Mouse (Mus musculus): ENCODE results near the gene H1foo.
A peak's percentile ranks its signal among the peaks of the same experiment; 100 is the strongest.

Gene H1foo

DNA sequence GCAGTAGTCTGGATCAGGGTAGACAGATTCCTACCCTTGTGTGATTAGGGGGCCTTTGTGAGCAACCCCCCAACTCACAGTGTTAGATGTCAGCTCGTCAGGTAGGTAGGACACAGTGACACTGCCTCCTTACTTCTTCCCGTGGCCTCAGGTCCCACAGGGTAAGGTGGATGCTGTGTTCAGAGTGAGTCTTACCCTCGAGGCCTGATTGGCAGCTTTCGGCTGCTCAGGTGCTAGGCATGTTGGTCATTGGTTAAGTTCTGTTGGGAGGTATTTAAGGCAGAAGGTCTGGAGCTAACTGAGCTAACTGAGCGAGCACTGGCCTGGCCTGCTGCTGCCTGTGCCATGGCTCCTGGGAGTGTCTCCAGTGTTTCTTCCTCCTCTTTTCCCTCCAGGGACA lies at the start of gene H1foo:
H1foo (plus strand) TSS at position 301 of the 400 bp plus-strand sequence.
- no peak for DNase-seq (ENCODE audit: low spot score)

DNA sequence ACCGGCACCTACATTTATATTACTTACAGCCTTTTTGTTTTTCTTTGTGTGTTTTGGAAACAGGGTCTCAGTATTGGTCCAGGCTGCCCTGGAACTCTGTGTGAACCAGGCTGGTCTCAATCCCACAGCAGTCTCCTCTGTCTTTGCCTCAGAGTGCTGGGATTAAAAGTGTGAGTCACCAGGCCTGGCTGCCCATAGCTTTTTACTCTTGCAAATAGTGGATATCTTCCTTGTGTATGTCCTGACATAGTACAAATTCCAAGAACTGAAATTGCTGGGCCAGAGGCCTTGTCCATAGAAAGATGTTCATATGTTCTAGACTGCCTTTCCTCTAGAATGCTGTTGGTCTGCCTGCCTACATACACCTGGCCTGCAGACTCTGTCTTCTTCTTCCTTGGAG lies 48.4 kb upstream of the H1foo start:
- no peak for DNase-seq (ENCODE audit: low spot score)

DNA sequence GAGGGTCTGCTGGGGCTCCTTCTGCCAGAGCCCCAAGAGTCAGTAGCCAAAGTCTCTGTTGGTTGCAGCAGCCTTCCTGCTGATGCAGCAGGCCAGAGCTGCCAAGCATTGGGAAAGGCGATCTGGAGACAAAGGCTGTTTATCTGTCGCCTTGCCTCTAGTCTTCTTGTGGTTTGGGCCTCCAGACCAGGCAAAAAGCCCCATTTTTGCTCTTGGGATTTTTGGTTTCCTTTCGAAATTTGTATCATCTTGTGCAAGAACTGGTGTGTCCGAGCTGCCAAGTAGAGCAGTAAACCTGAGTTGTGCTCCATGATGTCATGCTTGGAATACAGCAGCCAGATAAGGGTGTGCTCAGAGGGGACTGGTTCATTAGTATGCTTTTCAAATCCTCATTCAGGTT lies 47.6 kb upstream of the H1foo start:
- no peak for DNase-seq (ENCODE audit: low spot score)

DNA sequence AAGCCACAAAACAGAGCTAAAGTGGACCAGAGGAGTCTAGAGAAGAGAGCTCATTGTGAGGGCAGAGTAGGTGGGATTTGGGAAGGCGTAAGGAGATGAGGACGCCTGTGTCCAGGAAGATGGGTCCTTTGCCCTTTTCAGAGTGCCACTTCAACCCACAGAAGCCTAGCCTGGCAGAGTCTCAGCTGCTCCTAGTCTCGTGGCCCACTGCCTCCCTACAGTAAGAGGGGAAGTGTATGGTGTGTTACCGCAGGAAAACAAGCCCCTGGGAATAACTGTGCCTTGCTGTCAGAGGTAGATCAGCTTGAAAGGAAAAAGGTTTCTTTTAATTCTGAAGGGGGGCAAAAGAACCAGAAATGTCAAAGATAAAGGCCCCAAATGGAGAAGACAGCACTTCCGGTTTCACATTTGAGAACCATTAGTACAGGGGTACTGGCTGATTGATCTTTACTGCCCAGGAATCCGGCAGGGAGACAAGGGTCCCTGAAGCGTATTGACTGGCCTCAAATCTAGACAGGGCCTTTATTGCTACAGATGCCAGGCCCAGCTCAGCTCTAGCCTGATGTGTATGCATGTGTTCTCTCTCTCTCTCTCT lies 46.7 kb upstream of the H1foo start:
- DNase-seq (ENCODE audit: low spot score) = no peak

DNA sequence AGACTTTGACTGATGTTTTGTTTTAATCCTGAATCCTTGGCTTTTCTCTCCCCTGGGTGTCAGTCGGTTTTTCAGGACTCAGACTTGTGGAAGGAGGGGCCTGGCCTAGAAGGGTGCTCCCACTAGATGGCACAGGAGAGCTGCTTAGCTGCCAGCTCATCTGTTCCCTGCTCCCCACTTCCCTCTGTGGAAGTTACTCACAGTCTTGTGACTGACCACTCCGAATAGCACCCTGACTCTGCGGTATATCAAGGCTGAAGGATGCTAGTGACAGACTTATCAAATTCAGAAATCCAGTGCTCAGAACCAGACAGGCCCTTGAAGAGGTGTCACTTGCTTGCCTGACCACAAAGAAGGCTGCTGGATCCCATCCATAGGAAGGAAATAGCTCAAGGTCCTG lies 43.7 kb upstream of the H1foo start:
- DNase-seq (ENCODE audit: low spot score) = peak; percentile 36

DNA sequence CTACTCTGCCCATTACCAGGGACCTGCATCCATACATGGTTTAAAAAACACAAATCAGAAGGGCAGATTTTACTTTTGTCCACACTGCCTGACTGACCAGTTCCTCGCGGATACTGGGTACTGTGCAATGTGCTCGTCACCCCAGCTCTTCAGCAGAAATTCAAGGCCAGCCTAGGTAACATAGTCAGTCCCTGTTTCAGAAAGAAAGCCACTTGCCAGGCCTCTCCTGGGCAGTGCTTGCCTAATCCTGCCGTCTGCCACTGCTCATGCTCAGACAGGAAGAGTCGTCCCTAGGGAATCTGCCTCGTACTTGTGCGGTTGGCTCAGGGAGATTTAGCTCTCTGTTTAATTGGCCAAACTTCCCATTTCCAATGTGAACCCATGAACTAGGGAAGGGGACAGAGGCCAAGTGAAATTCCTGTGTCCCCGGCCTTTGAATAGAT lies 43.2 kb upstream of the H1foo start:
- DNase-seq (ENCODE audit: low spot score) = no peak

DNA sequence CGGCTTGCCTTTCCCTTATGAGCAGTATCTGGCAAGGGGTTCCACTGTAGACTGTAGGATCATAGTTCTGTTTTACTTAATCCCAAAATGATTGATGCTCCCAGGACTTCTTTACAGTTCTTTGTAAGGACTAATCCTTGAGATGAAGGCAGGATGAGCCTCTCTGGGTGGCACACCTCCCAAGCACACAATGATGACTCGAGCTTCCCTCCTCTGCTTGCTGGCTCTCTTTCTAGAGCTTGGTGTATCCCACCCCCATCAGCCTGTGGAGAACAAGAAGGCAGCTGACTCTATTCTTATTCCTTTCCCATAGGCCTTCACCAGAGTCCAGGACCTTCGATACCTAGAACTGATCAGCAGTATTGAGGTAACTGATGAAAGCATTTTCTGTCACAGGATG lies 42.2 kb upstream of the H1foo start:
- no peak for DNase-seq (ENCODE audit: low spot score)

DNA sequence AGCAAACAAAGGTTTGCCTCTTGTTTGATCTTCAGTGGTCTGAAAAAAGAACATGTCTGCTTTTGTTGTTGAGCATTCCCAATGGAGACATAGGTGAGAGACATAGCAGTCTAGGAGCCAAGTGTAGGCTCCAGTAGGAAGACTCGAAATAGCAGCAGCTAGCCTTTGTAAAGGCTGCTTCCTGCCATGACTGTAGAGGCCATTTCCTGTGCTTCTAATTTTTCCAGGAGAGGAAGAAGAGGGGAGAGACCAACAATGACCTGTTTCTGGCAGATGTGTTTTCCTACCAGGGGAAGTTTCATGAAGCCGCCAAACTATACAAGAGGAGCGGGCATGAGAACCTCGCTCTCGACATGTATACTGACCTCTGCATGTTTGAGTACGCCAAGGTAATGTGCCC lies 39.2 kb upstream of the H1foo start:
- no peak for DNase-seq (ENCODE audit: low spot score)

DNA sequence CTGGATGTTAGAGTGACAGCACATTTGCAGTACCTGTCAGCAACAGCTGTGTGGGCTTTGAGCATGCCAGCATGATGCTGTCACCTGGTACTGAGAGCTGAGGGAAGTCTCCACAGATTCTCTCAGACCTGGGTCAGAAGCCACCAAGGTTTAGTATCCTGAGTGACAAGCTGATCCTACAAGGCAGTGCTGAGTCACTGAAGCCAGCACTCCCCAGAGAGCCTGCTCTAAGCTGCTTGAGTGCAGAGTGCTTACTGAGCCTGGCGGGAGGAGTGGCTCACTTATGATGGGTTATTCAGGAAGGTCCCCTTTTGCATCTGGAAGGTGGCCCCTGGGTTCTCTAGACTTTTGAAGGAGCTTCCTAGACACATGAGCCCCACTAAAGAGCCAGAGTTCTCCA lies 38.3 kb upstream of the H1foo start:
- no peak for DNase-seq (ENCODE audit: low spot score)

DNA sequence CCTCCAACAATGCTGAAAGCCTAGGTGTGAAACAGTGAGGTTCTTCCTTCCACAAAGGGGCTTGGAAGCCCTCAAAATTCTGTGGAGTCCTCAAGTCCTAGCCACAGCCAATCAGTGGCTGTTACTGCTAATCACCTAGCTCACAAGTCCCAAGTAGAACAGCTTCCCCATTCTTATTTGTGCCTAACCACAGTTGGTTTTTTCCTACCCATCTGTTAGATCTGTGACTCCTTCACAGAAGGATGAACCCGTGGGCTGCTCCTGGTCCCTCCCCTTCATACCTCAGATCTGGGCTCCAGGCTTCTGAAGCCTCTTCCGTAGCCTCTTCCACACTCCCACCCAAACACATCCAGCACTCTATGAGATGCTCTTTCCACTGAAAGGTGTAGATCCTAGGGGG lies 37.9 kb upstream of the H1foo start:
- no peak for DNase-seq (ENCODE audit: low spot score)

DNA sequence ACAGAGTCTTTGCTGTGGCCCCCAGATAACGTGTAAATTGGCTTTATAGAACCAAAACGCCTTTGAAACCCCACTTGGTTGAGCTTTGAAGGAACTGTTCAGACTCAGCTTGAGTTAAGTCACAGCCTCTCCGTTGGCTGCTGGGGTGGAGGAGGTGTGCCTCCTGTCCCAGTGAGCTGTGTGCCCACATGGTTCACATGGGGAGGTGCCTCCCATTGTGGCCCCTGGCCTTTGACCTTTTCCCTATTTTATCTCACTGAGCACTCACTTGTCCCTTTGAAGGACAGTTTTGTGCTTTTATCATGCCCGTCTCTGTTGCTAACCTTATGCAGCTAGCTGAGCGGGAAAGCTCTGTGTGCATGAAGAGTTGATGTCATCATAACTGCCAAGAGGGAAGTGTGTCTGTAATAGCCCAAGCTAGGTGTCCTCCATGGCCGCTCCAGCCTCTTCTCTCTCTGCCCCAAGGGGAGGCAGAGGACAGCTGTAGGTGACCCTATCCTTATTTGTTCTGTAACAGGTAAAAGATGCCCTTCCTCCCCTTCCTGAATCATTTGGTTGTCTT lies 36.2 kb upstream of the H1foo start:
- no peak for DNase-seq (ENCODE audit: low spot score)

DNA sequence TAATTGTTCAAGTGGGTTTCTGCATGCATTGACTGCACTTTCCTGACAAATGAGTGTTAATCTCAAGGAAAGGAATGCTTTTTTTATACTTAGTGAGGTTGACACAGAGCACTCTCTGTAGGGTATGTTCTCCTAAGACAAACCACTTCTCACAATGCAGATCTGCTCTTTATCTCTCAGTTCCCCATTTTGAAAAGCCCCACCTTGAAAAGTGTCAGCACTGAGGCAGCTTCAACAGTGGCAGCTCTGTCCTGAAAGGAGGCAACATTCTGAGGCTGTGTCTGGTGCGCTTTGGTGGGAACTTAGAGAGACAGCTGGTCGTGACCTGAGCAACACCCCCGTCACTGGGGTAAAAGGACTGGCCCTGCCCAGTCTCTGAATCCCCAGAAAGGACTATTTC lies 35.7 kb upstream of the H1foo start:
- DNase-seq (ENCODE audit: low spot score) = no peak

DNA sequence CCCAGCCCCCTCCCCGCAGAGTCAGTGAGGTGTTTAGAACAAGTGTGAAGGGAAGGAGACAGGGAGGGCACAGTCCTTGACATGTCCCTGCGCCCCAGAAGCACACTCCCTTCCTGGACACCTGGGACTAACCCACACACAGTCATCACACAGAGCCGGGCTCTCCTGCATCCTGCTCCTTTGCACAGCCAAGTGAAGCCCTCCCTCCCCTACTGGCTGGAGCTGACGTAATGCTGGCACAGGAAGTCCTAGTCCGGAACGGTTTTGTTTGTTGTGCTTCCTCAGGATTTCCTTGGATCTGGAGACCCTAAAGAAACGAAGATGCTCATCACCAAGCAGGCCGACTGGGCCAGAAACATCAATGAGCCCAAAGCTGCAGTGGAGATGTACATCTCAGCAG lies 34.8 kb upstream of the H1foo start:
- DNase-seq (ENCODE audit: low spot score) = no peak

DNA sequence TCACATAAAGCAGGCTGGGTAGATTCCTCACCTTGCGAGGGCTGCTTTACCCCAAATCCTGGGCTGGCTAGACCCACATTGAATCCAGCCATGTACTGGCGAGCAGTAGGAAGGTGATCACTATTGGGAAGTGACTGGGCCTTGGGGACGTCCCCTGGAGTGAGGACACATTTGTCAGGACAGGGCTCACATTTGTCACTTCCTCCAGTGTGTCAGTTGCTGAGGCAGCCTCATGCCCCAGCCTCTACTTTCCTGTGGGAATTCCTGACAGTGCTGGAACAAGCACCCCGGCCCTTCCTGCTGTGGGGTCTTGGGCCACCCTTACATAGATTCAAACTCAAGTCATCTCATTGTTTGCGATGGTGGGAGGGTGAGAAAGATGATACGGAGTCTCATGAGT lies 33.0 kb upstream of the H1foo start:
- no peak for DNase-seq (ENCODE audit: low spot score)

DNA sequence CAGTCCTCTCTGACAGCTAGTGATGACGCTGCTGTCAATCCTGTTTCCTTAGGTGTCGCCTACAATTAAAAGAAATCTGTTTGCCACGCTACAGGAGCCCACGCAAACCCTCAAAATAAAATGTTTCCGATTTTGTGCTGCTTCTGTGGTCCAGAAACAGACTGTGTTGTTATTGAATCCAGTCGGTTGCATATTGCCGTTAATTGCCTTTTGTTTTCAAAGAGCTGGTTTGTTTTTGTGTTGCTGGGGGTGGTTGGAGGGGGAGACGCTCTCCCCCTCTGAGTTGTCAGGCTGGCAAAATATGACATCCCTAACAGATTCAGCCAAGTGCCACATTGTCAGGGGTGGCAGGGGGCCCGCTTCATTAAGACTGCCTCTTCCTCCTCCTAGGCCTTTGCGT lies 31.3 kb upstream of the H1foo start:
- no peak for DNase-seq (ENCODE audit: low spot score)

DNA sequence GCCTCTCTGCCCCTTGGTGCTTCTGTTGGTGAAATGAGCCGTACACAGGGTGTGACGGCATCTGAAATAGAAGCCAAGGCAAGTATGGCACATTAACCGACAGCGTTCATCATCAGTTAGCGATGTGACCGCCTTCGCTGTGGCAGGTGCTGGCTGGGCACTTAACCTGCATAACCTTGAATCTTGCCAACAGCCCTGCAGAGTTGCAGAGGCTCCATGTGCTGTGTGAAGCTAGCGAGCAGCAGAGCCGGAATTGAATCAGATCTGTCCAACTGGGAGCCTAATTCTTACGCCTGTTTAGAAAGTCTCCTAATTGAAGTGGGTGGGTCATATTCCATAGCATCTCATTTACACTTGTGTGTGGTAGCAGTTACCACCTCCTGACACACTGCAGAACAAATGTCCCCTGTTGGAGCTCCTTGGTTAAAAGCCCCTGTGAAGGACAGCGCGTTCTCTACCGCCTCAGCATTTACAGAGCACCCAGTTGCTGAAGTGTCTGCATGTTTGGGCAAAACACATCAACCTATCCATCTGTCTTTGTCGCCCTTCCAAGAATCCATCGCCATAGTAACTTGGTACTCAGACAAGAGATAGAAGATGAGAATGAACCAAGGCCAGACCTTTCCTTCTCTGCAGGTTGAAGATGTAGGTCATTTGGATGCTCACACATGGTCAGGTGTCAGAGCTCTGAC lies 30.1 kb upstream of the H1foo start:
- no peak for DNase-seq (ENCODE audit: low spot score)

DNA sequence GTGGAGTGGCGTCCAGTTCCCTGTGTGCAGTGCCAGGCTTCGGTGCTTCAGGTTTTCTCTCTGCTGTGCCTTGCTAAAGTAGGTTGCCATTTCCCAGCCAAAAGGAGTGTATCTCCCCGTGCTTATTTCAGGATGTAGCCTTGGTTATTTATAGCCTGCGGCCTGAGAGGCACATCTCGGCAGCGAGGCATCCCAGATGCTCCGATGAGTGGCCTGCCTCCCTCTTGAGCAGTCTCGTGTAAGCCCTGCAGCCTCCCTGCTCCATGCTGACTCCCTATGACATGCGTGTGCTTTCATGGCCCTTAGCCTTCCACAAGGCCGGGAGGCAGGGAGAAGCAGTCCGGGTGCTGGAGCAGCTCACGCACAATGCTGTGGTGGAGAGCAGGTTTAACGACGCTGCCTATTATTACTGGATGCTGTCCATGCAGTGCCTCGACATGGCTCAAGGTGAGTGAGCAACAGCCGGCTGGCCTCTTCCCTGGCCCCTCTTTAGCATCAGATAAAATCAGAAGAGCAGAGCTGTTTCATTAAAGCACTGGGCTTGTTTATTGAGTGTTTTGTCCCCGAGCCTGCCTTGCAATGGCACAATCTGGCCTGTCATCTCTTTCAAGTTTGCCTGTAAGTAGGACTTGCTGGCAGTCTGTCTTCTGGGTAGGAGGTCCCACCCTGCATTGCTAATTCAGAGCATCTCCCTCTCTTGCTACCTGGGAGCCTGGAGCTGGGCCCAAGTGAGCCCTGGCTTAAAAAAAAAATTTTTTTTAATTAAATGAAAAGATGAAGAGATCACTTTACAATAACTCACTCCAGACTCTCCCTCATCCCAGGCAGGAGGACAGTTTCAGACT lies 28.9 kb upstream of the H1foo start:
- no peak for DNase-seq (ENCODE audit: low spot score)

DNA sequence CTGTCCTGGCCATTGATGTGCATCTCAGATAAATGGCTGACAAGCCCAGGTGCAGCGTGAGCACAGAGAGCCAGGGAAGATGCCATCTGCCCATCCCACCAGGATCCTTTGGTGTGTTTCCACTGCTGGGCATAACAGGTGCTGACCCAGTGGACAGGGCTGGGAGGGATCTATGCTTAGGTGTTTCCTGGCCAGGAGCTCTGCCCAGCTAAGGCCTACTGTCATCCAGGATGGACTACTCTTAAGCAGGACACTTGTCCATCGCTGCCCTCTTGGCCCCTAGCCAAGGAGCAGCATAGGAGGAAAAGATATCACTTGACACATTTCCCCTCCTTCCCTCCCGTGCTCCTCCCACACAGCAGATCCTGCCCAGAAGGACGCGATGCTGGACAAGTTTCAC lies 28.1 kb upstream of the H1foo start:
- DNase-seq (ENCODE audit: low spot score) = no peak

DNA sequence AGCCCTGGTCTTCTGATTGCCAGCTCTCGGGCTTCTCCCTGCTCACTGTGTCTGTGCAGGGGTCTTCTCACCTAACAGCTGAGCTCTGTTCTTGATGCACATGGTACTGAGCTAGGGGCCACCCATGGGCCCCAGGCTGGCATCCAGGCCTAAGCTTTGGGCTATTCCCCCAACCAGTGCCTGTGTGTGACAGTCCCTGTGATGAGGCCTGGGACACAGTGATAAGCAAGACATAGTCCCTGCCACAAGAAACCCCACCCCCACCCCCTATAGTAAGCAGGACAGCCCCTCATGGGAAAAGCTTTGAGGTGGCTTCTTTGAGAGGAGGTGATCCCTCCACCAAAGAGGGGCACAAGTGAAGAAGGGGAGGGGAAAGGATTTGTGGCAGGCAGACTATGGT lies 26.1 kb upstream of the H1foo start:
- no peak for DNase-seq (ENCODE audit: low spot score)

DNA sequence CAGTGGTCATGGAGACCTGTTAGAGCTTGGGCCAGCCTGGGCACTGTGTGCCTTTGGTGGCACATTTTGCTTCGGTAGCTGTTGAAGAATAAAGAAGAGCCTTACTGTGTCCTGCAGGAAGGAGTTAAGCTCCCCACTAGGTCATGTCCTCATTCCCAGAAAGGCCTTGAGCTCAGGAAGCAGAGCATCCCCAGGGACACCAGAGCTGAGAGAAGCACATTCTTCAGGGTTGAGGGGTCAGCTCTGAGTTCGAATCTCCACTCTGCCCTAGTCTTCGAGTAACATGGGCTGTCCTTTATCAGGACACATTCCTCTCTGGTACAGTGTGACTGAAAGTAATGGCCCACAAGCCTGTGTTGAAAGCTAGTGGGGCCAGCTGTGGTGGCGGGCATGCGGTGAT lies 24.9 kb upstream of the H1foo start:
- DNase-seq (ENCODE audit: low spot score) = no peak

DNA sequence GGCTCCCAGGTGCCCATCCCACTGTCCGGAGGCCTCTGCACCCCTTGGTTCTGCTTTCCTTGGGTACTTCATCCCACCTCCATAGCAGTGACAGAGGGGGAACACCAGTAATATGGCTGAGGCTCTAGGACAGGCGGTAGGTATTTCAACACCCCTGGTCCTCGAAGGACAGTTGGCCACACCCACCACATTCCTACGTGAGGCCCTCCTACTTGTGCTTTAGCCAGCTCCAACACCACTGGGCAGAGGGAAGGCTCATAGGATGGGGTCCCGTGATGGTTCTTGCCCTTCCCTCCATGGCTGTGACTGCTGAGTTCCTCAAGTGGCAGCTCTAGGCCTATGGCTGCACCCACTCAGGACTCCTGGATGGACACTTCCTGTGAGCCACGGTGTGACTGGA lies 19.9 kb upstream of the H1foo start:
- DNase-seq (ENCODE audit: low spot score) = no peak

DNA sequence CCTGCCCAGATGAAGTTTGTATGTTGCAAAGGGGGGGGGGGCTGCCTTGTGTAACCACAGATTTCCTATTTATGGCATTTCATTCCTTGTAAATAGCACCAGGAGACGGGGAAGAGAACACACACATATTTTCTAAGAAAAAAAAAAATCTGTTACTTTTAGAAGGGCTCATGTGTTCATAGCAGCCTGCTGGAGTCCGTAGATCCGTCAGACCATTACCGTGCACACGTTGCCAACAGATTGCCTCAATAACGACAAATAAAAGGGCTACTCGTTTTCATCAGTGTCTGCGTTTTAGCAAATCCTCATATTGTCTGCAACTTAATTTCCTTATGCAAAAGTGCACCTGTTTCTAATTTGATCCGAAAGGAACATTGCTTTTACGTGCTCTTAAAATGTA lies 18.3 kb upstream of the H1foo start:
- DNase-seq (ENCODE audit: low spot score) = no peak

Measured in testis, postnatal 14 days (tissue).